Mouse (Mus musculus): Measurements from ENCODE around the gene Olfr1155. TPM values are rescaled to one million over a fixed set of nuclear protein-coding genes. Genes with fewer than 3 reads are reported as not detected.

Olfr1155 gene
- total RNA-seq (2021) (not detected), polyA plus RNA-seq (2012; rRNA removed) (not detected in 2 replicates)
- long read RNA-seq = 0 reads

DNA sequence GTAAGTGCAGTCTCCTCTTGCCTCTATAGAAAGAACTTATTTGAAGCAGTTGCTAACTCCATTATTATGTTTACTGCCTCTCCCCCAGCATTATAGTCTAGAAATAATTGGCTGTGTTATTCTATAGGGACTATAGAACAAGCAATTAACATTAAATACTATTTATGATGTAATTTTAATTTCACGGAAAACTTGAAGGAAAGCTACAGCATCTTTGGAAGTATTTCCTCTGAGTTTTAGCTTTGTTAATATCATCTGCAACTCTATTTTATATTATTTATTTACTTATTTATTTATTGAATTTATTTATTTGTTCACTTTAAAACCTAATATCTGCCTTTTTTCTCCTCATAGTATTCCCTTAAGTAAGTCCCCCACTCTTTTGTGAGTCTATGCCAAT is at the start of gene Olfr1155:
Gene Olfr1155, minus strand, starts transcription at position 101 of the 400 bp plus-strand sequence.
- H3K27ac ChIP-seq = no peak within 1 kb of the TSS
- H3K27me3 ChIP-seq (ENCODE audit: control insufficient read depth, insufficient read depth, low read length) = no peaks in the 10 kb centered on the region
- intact Hi-C loops (cut with DNase I) = no loop called here
- DNase-seq = no peak
- TF ChIP-seq CTCF (IDR thresholded peaks at IDR 0.05) (no peak), POLR2A (IDR thresholded peaks at IDR 0.05; ENCODE audit: insufficient read depth, low read depth, low read length) (no peak), EP300 (IDR thresholded peaks at IDR 0.05; ENCODE audit: insufficient read depth, low read depth, low read length) (no peak)
- WGBS = 95% methylated on average over 1 of the region's 1 CpGs
- no peak within 1 kb of the TSS for H3K9ac ChIP-seq (ENCODE audit: low read depth, low read length)
- H3K4me1 ChIP-seq (ENCODE audit: control insufficient read depth, insufficient read depth, low read length) = no peaks in the 10 kb centered on the region
- no peaks in the 10 kb centered on the region for H3K36me3 ChIP-seq (ENCODE audit: control insufficient read depth, insufficient read depth, low read length)
- H3K79me2 ChIP-seq (replicated peaks; ENCODE audit: control insufficient read depth, insufficient read depth, low read length) = no peaks in the 10 kb centered on the region
- H3K4me3 ChIP-seq = no peak within 1 kb of the TSS

GRCm38 (mm10) chr2:87989813-87990212 is 44.9 kb upstream of the Olfr1155 start, which contains the start of gene Olfr1158:
Gene Olfr1158, plus strand, starts transcription at chr2:87990113.
- no peak for DNase-seq
- TF ChIP-seq CTCF (IDR thresholded peaks at IDR 0.05) (no peak), POLR2A (IDR thresholded peaks at IDR 0.05; ENCODE audit: insufficient read depth, low read depth, low read length) (no peak), EP300 (IDR thresholded peaks at IDR 0.05; ENCODE audit: insufficient read depth, low read depth, low read length) (no peak)
- Histone ChIP-seq H3K27ac (no peak within 1 kb of the TSS), H3K4me3 (no peak within 1 kb of the TSS), H3K9ac (ENCODE audit: low read depth, low read length) (no peak within 1 kb of the TSS), H3K4me1 (ENCODE audit: control insufficient read depth, insufficient read depth, low read length) (no peaks in the 10 kb centered on the region), H3K36me3 (ENCODE audit: control insufficient read depth, insufficient read depth, low read length) (no peaks in the 10 kb centered on the region), H3K27me3 (ENCODE audit: control insufficient read depth, insufficient read depth, low read length) (no peaks in the 10 kb centered on the region), H3K79me2 (replicated peaks; ENCODE audit: control insufficient read depth, insufficient read depth, low read length) (no peaks in the 10 kb centered on the region)
- intact Hi-C loops (cut with DNase I) = no loop called here

GRCm38 (mm10) chr2:87974563-87974962 is 29.6 kb upstream of the Olfr1155 start, which contains the start of gene Olfr74:
Gene Olfr74, minus strand, starts transcription at chr2:87974663.
- TF ChIP-seq POLR2A (IDR thresholded peaks at IDR 0.05; ENCODE audit: insufficient read depth, low read depth, low read length) (no peak), CTCF (IDR thresholded peaks at IDR 0.05) (no peak), EP300 (IDR thresholded peaks at IDR 0.05; ENCODE audit: insufficient read depth, low read depth, low read length) (no peak)
- Histone ChIP-seq H3K4me1 (ENCODE audit: control insufficient read depth, insufficient read depth, low read length) (no peaks in the 10 kb centered on the region), H3K79me2 (replicated peaks; ENCODE audit: control insufficient read depth, insufficient read depth, low read length) (no peaks in the 10 kb centered on the region), H3K4me3 (no peak within 1 kb of the TSS), H3K27ac (no peak within 1 kb of the TSS), H3K9ac (ENCODE audit: low read depth, low read length) (no peak within 1 kb of the TSS), H3K27me3 (ENCODE audit: control insufficient read depth, insufficient read depth, low read length) (no peaks in the 10 kb centered on the region), H3K36me3 (ENCODE audit: control insufficient read depth, insufficient read depth, low read length) (no peaks in the 10 kb centered on the region)
- intact Hi-C loops (cut with DNase I) = no loop called here
- no peak for DNase-seq
- 55% methylated on average over 3 of the region's 3 CpGs for WGBS

GRCm38 (mm10) chr2:87968199-87968598 is 23.3 kb upstream of the Olfr1155 start, which contains the start of gene Olfr1157:
Gene Olfr1157, minus strand, starts transcription at chr2:87968299.
- H3K27me3 ChIP-seq (ENCODE audit: control insufficient read depth, insufficient read depth, low read length) = no peaks in the 10 kb centered on the region
- H3K4me3 ChIP-seq = no peak within 1 kb of the TSS
- intact Hi-C loops (cut with DNase I) = no loop called here
- H3K27ac ChIP-seq = no peak within 1 kb of the TSS
- TF ChIP-seq CTCF (IDR thresholded peaks at IDR 0.05) (no peak), POLR2A (IDR thresholded peaks at IDR 0.05; ENCODE audit: insufficient read depth, low read depth, low read length) (no peak)
- H3K79me2 ChIP-seq (replicated peaks; ENCODE audit: control insufficient read depth, insufficient read depth, low read length) = no peaks in the 10 kb centered on the region
- no peak for DNase-seq
- H3K4me1 ChIP-seq (ENCODE audit: control insufficient read depth, insufficient read depth, low read length) = no peaks in the 10 kb centered on the region
- H3K9ac ChIP-seq (ENCODE audit: low read depth, low read length) = no peak within 1 kb of the TSS
- 95% methylated on average over 4 of the region's 4 CpGs for WGBS
- H3K36me3 ChIP-seq (ENCODE audit: control insufficient read depth, insufficient read depth, low read length) = no peaks in the 10 kb centered on the region

DNA sequence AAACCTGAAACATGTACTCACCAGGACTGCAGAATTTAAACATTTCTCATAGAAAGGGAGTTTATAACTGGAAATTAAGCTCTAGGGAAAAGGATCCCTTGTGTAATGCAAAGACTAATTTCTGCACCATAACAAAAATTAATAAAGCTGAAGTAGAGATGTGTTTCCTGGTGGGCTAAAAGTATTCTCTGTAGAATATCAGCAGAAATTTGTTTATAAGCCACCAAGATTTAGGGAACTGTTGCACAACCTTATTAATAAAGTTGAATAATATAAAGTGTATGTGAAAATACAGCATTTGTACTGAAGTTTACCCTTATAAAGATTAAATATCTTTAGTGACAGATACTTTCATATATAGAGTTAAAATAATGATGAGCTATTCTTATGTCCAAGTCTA is 8.1 kb upstream of the Olfr1155 start, which contains the start of gene Olfr1156:
Gene Olfr1156, minus strand, starts transcription at position 101 of the 400 bp plus-strand sequence.
- TF ChIP-seq CTCF (IDR thresholded peaks at IDR 0.05) (no peak), POLR2A (IDR thresholded peaks at IDR 0.05; ENCODE audit: insufficient read depth, low read depth, low read length) (no peak), EP300 (IDR thresholded peaks at IDR 0.05; ENCODE audit: insufficient read depth, low read depth, low read length) (no peak)
- Histone ChIP-seq H3K4me3 (no peak within 1 kb of the TSS), H3K27ac (no peak within 1 kb of the TSS), H3K4me1 (ENCODE audit: control insufficient read depth, insufficient read depth, low read length) (no peaks in the 10 kb centered on the region), H3K27me3 (ENCODE audit: control insufficient read depth, insufficient read depth, low read length) (no peaks in the 10 kb centered on the region), H3K9ac (ENCODE audit: low read depth, low read length) (no peak within 1 kb of the TSS), H3K36me3 (ENCODE audit: control insufficient read depth, insufficient read depth, low read length) (no peaks in the 10 kb centered on the region), H3K79me2 (replicated peaks; ENCODE audit: control insufficient read depth, insufficient read depth, low read length) (no peaks in the 10 kb centered on the region)
- intact Hi-C loops (cut with DNase I) = no loop called here
- DNase-seq = no peak

GRCm38 (mm10) chr2:87905066-87905465 is 39.9 kb downstream of the Olfr1155 start, which contains the start of gene Olfr1154:
Gene Olfr1154, minus strand, starts transcription at chr2:87905166.
- H3K4me1 ChIP-seq (ENCODE audit: control insufficient read depth, insufficient read depth, low read length) = no peaks in the 10 kb centered on the region
- no peaks in the 10 kb centered on the region for H3K79me2 ChIP-seq (replicated peaks; ENCODE audit: control insufficient read depth, insufficient read depth, low read length)
- no peaks in the 10 kb centered on the region for H3K36me3 ChIP-seq (ENCODE audit: control insufficient read depth, insufficient read depth, low read length)
- TF ChIP-seq POLR2A (IDR thresholded peaks at IDR 0.05; ENCODE audit: insufficient read depth, low read depth, low read length) (no peak), CTCF (IDR thresholded peaks at IDR 0.05) (no peak), EP300 (IDR thresholded peaks at IDR 0.05; ENCODE audit: insufficient read depth, low read depth, low read length) (no peak)
- intact Hi-C loops (cut with DNase I) = no loop called here
- H3K9ac ChIP-seq (ENCODE audit: low read depth, low read length) = no peak within 1 kb of the TSS
- WGBS = 62% methylated on average over 1 of the region's 1 CpGs
- no peak within 1 kb of the TSS for H3K27ac ChIP-seq
- no peak within 1 kb of the TSS for H3K4me3 ChIP-seq
- no peak for DNase-seq
- no peaks in the 10 kb centered on the region for H3K27me3 ChIP-seq (ENCODE audit: control insufficient read depth, insufficient read depth, low read length)
